Mouse (Mus musculus): ENCODE data around the gene Kctd17. TPM values are rescaled to one million over a fixed set of nuclear protein-coding genes. Genes with fewer than 3 reads are reported as not detected.
A peak's percentile ranks its signal among the peaks of the same experiment; 100 is the strongest.

Gene Kctd17
- polyA plus RNA-seq, 1 experiment, result 61.5 TPM

GRCm38 (mm10) chr15:78436380-78437192 lies 8.2 kb downstream of the Kctd17 start:
- TF ChIP-seq POLR2A (IDR thresholded peaks at IDR 0.05; ENCODE audit: low read depth, low read length), result no peak
- TF ChIP-seq CTCF (IDR thresholded peaks at IDR 0.05; ENCODE audit: extremely low read depth, insufficient read depth, insufficient read length, insufficient replicate concordance), result no peak
- H3K27ac ChIP-seq (ENCODE audit: insufficient read depth, low read length), result 0 out of 2 replicates have a peak overlapping the region, but pooled peaks have one; percentile 16
- no peak overlapping the region for H3K4me3 ChIP-seq (ENCODE audit: extremely low read depth, insufficient read depth, insufficient read length)
- H3K36me3 ChIP-seq (ENCODE audit: control insufficient read depth, insufficient read depth, low read length), result no peaks in the 10 kb centered on the region
- 54% methylated on average over 27 of the region's 32 CpGs for WGBS
- no peaks in the 10 kb centered on the region for H3K27me3 ChIP-seq (ENCODE audit: control insufficient read depth, insufficient read depth, low read length)
- DNase-seq (ENCODE audit: low read depth in 1 of 2, low spot score in 2 of 2), result peak in 1 of 2 experiments; percentile 24
- no peaks in the 10 kb centered on the region; the same call in 1 of the 2 replicates for H3K4me1 ChIP-seq (ENCODE audit: control insufficient read depth, insufficient read depth, insufficient read length)

- WGBS, result 74% methylated on average over 23 of the region's 23 CpGs
- H3K4me1 ChIP-seq (ENCODE audit: control insufficient read depth, insufficient read depth, insufficient read length), result no peaks in the 10 kb centered on the region; the same call in 1 of the 2 replicates
- H3K27ac ChIP-seq (ENCODE audit: insufficient read depth, low read length), result peak overlapping the region; percentile 44; the same call in 1 of the 2 replicates
- H3K27me3 ChIP-seq (ENCODE audit: control insufficient read depth, insufficient read depth, low read length), result no peaks in the 10 kb centered on the region
- H3K4me3 ChIP-seq (ENCODE audit: extremely low read depth, insufficient read depth, insufficient read length), result no peak overlapping the region
- no peak for DNase-seq (ENCODE audit: low read depth in 1 of 2, low spot score in 2 of 2)
- TF ChIP-seq CTCF (IDR thresholded peaks at IDR 0.05; ENCODE audit: extremely low read depth, insufficient read depth, insufficient read length, insufficient replicate concordance), result no peak
- no peaks in the 10 kb centered on the region for H3K36me3 ChIP-seq (ENCODE audit: control insufficient read depth, insufficient read depth, low read length)
Observed at GRCm38 (mm10) chr15:78437237-78438017, 9.1 kb downstream of the Kctd17 start.

DNA sequence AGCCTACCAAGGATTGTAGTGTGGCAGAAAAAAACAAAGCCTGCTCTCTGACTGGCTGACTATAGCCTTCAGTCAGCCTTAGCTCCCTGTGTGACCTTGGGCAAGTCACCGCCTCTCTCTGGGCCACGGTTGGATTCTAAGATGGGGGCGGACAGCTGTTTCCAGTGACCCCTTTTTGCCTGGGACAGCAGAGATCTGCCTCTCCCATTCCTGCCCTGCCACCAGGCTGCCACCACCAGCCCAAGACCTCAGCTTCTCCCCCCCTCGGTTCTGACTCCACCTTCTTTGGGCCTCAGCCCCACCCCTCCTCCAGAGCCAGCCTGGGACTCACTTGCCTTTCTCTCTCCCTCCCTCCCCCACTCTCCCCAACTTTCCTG lies 9.6 kb downstream of the Kctd17 start:
- no peak for DNase-seq (ENCODE audit: low read depth in 1 of 2, low spot score in 2 of 2)
- WGBS, result 80% methylated on average over 4 of the region's 4 CpGs
- Histone ChIP-seq H3K4me1 (ENCODE audit: control insufficient read depth, insufficient read depth, insufficient read length) (no peaks in the 10 kb centered on the region; the same call in 1 of the 2 replicates), H3K27me3 (ENCODE audit: control insufficient read depth, insufficient read depth, low read length) (no peaks in the 10 kb centered on the region), H3K27ac (ENCODE audit: insufficient read depth, low read length) (peak overlapping the region; percentile 44; the same call in 1 of the 2 replicates), H3K36me3 (ENCODE audit: control insufficient read depth, insufficient read depth, low read length) (no peaks in the 10 kb centered on the region), H3K4me3 (ENCODE audit: extremely low read depth, insufficient read depth, insufficient read length) (no peak overlapping the region)
- no peak for TF ChIP-seq POLR2A (IDR thresholded peaks at IDR 0.05; ENCODE audit: low read depth, low read length)
- TF ChIP-seq CTCF (IDR thresholded peaks at IDR 0.05; ENCODE audit: extremely low read depth, insufficient read depth, insufficient read length, insufficient replicate concordance), result no peak

- no peaks in the 10 kb centered on the region for H3K36me3 ChIP-seq (ENCODE audit: control insufficient read depth, insufficient read depth, low read length)
- DNase-seq (ENCODE audit: low read depth in 1 of 2, low spot score in 2 of 2), result no peak
Observed at GRCm38 (mm10) chr15:78438505-78438904, 10.1 kb downstream of the Kctd17 start.

GRCm38 (mm10) chr15:78438973-78439372 lies 10.6 kb downstream of the Kctd17 start:
- no peaks in the 10 kb centered on the region for H3K36me3 ChIP-seq (ENCODE audit: control insufficient read depth, insufficient read depth, low read length)
- TF ChIP-seq POLR2A (IDR thresholded peaks at IDR 0.05; ENCODE audit: low read depth, low read length) (no peak), CTCF (IDR thresholded peaks at IDR 0.05; ENCODE audit: extremely low read depth, insufficient read depth, insufficient read length, insufficient replicate concordance) (no peak)
- no peak overlapping the region for H3K4me3 ChIP-seq (ENCODE audit: extremely low read depth, insufficient read depth, insufficient read length)
- H3K4me1 ChIP-seq (ENCODE audit: control insufficient read depth, insufficient read depth, insufficient read length), result no peaks in the 10 kb centered on the region; the same call in 1 of the 2 replicates
- H3K27me3 ChIP-seq (ENCODE audit: control insufficient read depth, insufficient read depth, low read length), result no peaks in the 10 kb centered on the region
- no peak for DNase-seq (ENCODE audit: low read depth in 1 of 2, low spot score in 2 of 2)
- no peak overlapping the region for H3K27ac ChIP-seq (ENCODE audit: insufficient read depth, low read length)
- WGBS, result 78% methylated on average over 9 of the region's 9 CpGs

More at GRCm38 (mm10) chr15:78438505-78438904, 10.1 kb downstream of the Kctd17 start:
- Histone ChIP-seq H3K4me3 (ENCODE audit: extremely low read depth, insufficient read depth, insufficient read length) (no peak overlapping the region), H3K4me1 (ENCODE audit: control insufficient read depth, insufficient read depth, insufficient read length) (no peaks in the 10 kb centered on the region; the same call in 1 of the 2 replicates), H3K27ac (ENCODE audit: insufficient read depth, low read length) (no peak overlapping the region), H3K27me3 (ENCODE audit: control insufficient read depth, insufficient read depth, low read length) (no peaks in the 10 kb centered on the region)
- WGBS, result 79% methylated on average over 8 of the region's 8 CpGs
- TF ChIP-seq POLR2A (IDR thresholded peaks at IDR 0.05; ENCODE audit: low read depth, low read length), result no peak
- TF ChIP-seq CTCF (IDR thresholded peaks at IDR 0.05; ENCODE audit: extremely low read depth, insufficient read depth, insufficient read length, insufficient replicate concordance), result no peak

DNA sequence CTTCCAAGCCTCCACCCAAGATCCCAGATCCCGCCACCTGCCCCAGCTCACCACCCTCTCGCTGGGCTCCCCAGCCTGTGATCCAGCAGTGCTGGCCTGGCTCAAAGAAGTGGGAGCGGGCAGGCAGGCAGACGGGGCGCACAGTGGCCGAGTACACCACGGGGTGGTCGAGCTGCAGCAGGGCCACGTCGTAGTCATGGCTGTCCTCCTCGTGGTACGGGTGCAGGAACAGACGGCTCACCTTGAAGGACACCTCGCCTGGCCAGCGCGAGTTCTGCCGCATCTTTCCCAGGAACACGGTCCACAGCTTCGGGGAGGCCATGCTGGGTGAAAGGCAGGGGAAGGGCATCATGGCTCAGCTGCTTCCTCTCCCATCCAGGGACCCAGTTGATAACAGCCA lies 13.9 kb downstream of the Kctd17 start:
- Histone ChIP-seq H3K36me3 (ENCODE audit: control insufficient read depth, insufficient read depth, low read length) (no peaks in the 10 kb centered on the region), H3K27ac (ENCODE audit: insufficient read depth, low read length) (no peak overlapping the region), H3K27me3 (ENCODE audit: control insufficient read depth, insufficient read depth, low read length) (no peaks in the 10 kb centered on the region), H3K4me1 (ENCODE audit: control insufficient read depth, insufficient read depth, insufficient read length) (no peaks in the 10 kb centered on the region), H3K4me3 (ENCODE audit: extremely low read depth, insufficient read depth, insufficient read length) (no peak overlapping the region)
- no peak for TF ChIP-seq CTCF (IDR thresholded peaks at IDR 0.05; ENCODE audit: extremely low read depth, insufficient read depth, insufficient read length, insufficient replicate concordance)
- no peak for DNase-seq (ENCODE audit: low read depth in 1 of 2, low spot score in 2 of 2)
- 92% methylated on average over 19 of the region's 19 CpGs for WGBS

Data from spleen, adult 2 months (tissue).